Mouse (Mus musculus) lung, embryonic 14.5 days (tissue): ENCODE measurements at regions not wholly inside any gene's neighbourhood (a gene's known extent, or its start where the extent isn't known, plus 50 kb on each side); places are given as distances from the start of the nearest gene placed in this dataset.

Experiments used
- ATAC-seq: fragments of 200-750 bp; cut with Nextera tagmentation; 2 replicates; pipeline ENCODE4 v1.8.0; 2017; ENCODE audit warnings: mild to moderate bottlenecking, moderate TSS enrichment, moderate library complexity; ENCODE audit not compliant: insufficient read depth
- DNase-seq: peaks from one replicate; pipeline ENCODE4 v3.0.0-alpha.2; 2015
- H3K27ac ChIP-seq: fragments of 300-500 bp; sonication (generic); 2 replicates; pipeline ENCODE4 v1.5.1; 2014; ENCODE audit warnings: low read depth, mild to moderate bottlenecking, moderate library complexity
- H3K27me3 ChIP-seq: fragments of 300-500 bp; sonication (generic); 2 replicates; pipeline ENCODE4 v1.6.1; 2014; ENCODE audit warnings: low read length, control low read depth; ENCODE audit not compliant: insufficient read depth
- H3K36me3 ChIP-seq: fragments of 300-500 bp; sonication (generic); 2 replicates; pipeline ENCODE4 v1.6.1; 2014; ENCODE audit warnings: control low read depth; ENCODE audit not compliant: insufficient read depth
- H3K4me1 ChIP-seq: fragments of 300-500 bp; sonication (generic); 2 replicates; pipeline ENCODE4 v1.6.1; 2014; ENCODE audit warnings: antibody characterized with exemption, control low read depth; ENCODE audit not compliant: insufficient read depth
- H3K4me2 ChIP-seq: fragments of 300-500 bp; sonication (generic); 2 replicates; pipeline ENCODE4 v1.6.1; 2014; ENCODE audit warnings: mild to moderate bottlenecking
- H3K4me3 ChIP-seq: fragments of 300-500 bp; sonication (generic); 2 replicates; pipeline ENCODE4 v1.5.1; 2014; ENCODE audit warnings: low read depth, low read length
- H3K9ac ChIP-seq: fragments of 300-500 bp; sonication (generic); 2 replicates; pipeline ENCODE4 v1.6.1; 2014
- H3K9me3 ChIP-seq: fragments of 300-500 bp; sonication (generic); 2 replicates; pipeline ENCODE4 v1.6.1; 2016; ENCODE audit warnings: low read depth, low read length, control low read depth
- CTCF ChIP-seq: IDR thresholded peaks from 2 replicates; pipeline ENCODE4 v1.5.1; 2016; ENCODE audit warnings: antibody characterized with exemption, low read depth
- WGBS: fragments of 180-500 bp; shearing (Covaris S2); extraction: QIAGEN DNeasy Blood & Tissue Kit; methylation state at CpG from one replicate; pipeline ENCODE4 v1.1.7; 2014; 5-methylcytosine and 5-hydroxymethylcytosine counted together

- Histone ChIP-seq H3K9ac (no peak overlapping the region), H3K27ac (no peak overlapping the region; the same call in 1 of the 2 replicates), H3K4me2 (no peak overlapping the region), H3K9me3 (no peaks in the 10 kb centered on the region), H3K36me3 (no peaks in the 10 kb centered on the region), H3K27me3 (no peaks in the 10 kb centered on the region), H3K4me1 (no peaks in the 10 kb centered on the region), H3K4me3 (no peak overlapping the region)
- TF ChIP-seq CTCF = no peak
- 9% methylated on average over 1 of the region's 1 CpGs for WGBS
- DNase-seq = peak; percentile 80
- peak; percentile 87 for ATAC-seq
Measured at GRCm38 (mm10) chr9:82562551-82563465, 266.5 kb upstream of the Irak1bp1 start.

GRCm38 (mm10) chr9:82581373-82582018 lies 247.8 kb upstream of the Irak1bp1 start:
- H3K4me2 ChIP-seq = no peak overlapping the region
- DNase-seq (no peak), ATAC-seq (no peak)
- H3K9ac ChIP-seq = no peak overlapping the region
- H3K27me3 ChIP-seq = no peaks in the 10 kb centered on the region
- no peak for TF ChIP-seq CTCF
- no peaks in the 10 kb centered on the region for H3K36me3 ChIP-seq
- 77% methylated on average over 4 of the region's 4 CpGs for WGBS
- no peaks in the 10 kb centered on the region for H3K9me3 ChIP-seq
- H3K4me1 ChIP-seq = no peaks in the 10 kb centered on the region
- H3K4me3 ChIP-seq = no peak overlapping the region
- no peak overlapping the region for H3K27ac ChIP-seq

- no peaks in the 10 kb centered on the region for H3K4me1 ChIP-seq
- no peak overlapping the region for H3K9ac ChIP-seq
- H3K36me3 ChIP-seq = no peaks in the 10 kb centered on the region
- no peak overlapping the region for H3K4me2 ChIP-seq
- 69% methylated on average over 11 of the region's 11 CpGs for WGBS
- no peak overlapping the region for H3K27ac ChIP-seq
- no peaks in the 10 kb centered on the region for H3K9me3 ChIP-seq
- DNase-seq (no peak), ATAC-seq (no peak)
- TF ChIP-seq CTCF = no peak
- no peaks in the 10 kb centered on the region for H3K27me3 ChIP-seq
- no peak overlapping the region for H3K4me3 ChIP-seq
Measured at GRCm38 (mm10) chr9:82609111-82609510, 220.2 kb upstream of the Irak1bp1 start.

- no peak for DNase-seq
- no peak overlapping the region for H3K9ac ChIP-seq
- H3K27ac ChIP-seq = no peak overlapping the region
- H3K9me3 ChIP-seq = no peaks in the 10 kb centered on the region
- no peak overlapping the region for H3K4me3 ChIP-seq
- H3K4me1 ChIP-seq = no peaks in the 10 kb centered on the region
- no peak for ATAC-seq
- no peaks in the 10 kb centered on the region for H3K36me3 ChIP-seq
- TF ChIP-seq CTCF = no peak
- H3K27me3 ChIP-seq = no peaks in the 10 kb centered on the region
- WGBS = 74% methylated on average over 4 of the region's 4 CpGs
- H3K4me2 ChIP-seq = no peak overlapping the region
Measured at GRCm38 (mm10) chr9:82609946-82610345, 219.4 kb upstream of the Irak1bp1 start.

- no peak for DNase-seq
- Histone ChIP-seq H3K36me3 (no peaks in the 10 kb centered on the region), H3K9me3 (no peaks in the 10 kb centered on the region), H3K4me1 (no peaks in the 10 kb centered on the region), H3K27me3 (no peaks in the 10 kb centered on the region), H3K4me2 (no peak overlapping the region), H3K9ac (no peak overlapping the region), H3K4me3 (no peak overlapping the region), H3K27ac (no peak overlapping the region)
- WGBS = 87% methylated on average over 2 of the region's 2 CpGs
- no peak for ATAC-seq
- TF ChIP-seq CTCF = no peak
Measured at GRCm38 (mm10) chr9:82612526-82612925, 216.8 kb upstream of the Irak1bp1 start.

- no peaks in the 10 kb centered on the region for H3K9me3 ChIP-seq
- no peak overlapping the region for H3K27ac ChIP-seq
- WGBS = 63% methylated on average over 3 of the region's 3 CpGs
- ATAC-seq = no peak
- no peak overlapping the region for H3K4me2 ChIP-seq
- H3K9ac ChIP-seq = no peak overlapping the region
- TF ChIP-seq CTCF = no peak
- H3K4me1 ChIP-seq = no peaks in the 10 kb centered on the region
- no peaks in the 10 kb centered on the region for H3K36me3 ChIP-seq
- no peak for DNase-seq
- no peak overlapping the region for H3K4me3 ChIP-seq
- no peaks in the 10 kb centered on the region for H3K27me3 ChIP-seq
Measured at GRCm38 (mm10) chr9:82632411-82632810, 196.9 kb upstream of the Irak1bp1 start.

- Histone ChIP-seq H3K4me1 (no peaks in the 10 kb centered on the region), H3K4me2 (no peak overlapping the region), H3K36me3 (no peaks in the 10 kb centered on the region), H3K4me3 (no peak overlapping the region), H3K27me3 (no peaks in the 10 kb centered on the region), H3K27ac (no peak overlapping the region), H3K9ac (no peak overlapping the region), H3K9me3 (no peaks in the 10 kb centered on the region)
- TF ChIP-seq CTCF = no peak
- DNase-seq = no peak
- WGBS = 52% methylated on average over 2 of the region's 2 CpGs
- no peak for ATAC-seq
Measured at GRCm38 (mm10) chr9:82640277-82640676, 189.1 kb upstream of the Irak1bp1 start.
